Mouse (Mus musculus) ES-Bruce4 (cell line): ENCODE measurements around the gene Fam20b.

Experiments
- CTCF ChIP-seq: IDR thresholded peaks from one replicate; pipeline ENCODE4 v1.8.1; 2011; ENCODE audit warnings: low read depth, low read length
- EP300 ChIP-seq: IDR thresholded peaks from 2 replicates; pipeline ENCODE4 v1.6.1; 2011; ENCODE audit warnings: low read depth, low read length; ENCODE audit not compliant: insufficient read depth

- TF ChIP-seq CTCF = no peak
- TF ChIP-seq EP300 = no peak
Observed at GRCm38 (mm10) chr1:156708672-156709071, 10.2 kb downstream of the Fam20b start.
